Mouse (Mus musculus) liver, embryonic 11.5 days (tissue): Measurements from ENCODE around the gene Galnt12. TPM values are rescaled to one million over a fixed set of nuclear protein-coding genes. Genes with fewer than 3 reads are reported as not detected.

ENCODE experiments used
- ATAC-seq: fragments of 200-750 bp; cut with Nextera tagmentation; replicated peaks from 2 replicates; pipeline ENCODE4 v1.8.0; 2017; ENCODE audit warnings: moderate number of reproducible peaks, mild to moderate bottlenecking, moderate TSS enrichment, moderate library complexity; ENCODE audit not compliant: low FRiP score
- DNase-seq: peaks from one replicate; pipeline ENCODE4 v3.0.0-alpha.2; 2017; ENCODE audit warnings: low spot score
- H3K27ac ChIP-seq: fragments of 300-500 bp; sonication (generic); 2 replicates; pipeline ENCODE4 v1.5.1; 2014; ENCODE audit warnings: mild to moderate bottlenecking, low read depth, low read length, control low read depth
- H3K27me3 ChIP-seq: fragments of 300-500 bp; sonication (generic); replicated peaks from 2 replicates; pipeline ENCODE4 v1.6.1; 2014; ENCODE audit warnings: low read length, mixed read lengths; ENCODE audit not compliant: control insufficient read depth, insufficient read depth
- H3K36me3 ChIP-seq: fragments of 300-500 bp; sonication (generic); 2 replicates; pipeline ENCODE4 v1.6.1; 2014; ENCODE audit warnings: mild to moderate bottlenecking, low read length, moderate library complexity, mixed read lengths; ENCODE audit not compliant: control insufficient read depth, insufficient read depth
- H3K4me1 ChIP-seq: fragments of 300-500 bp; sonication (generic); replicated peaks from 2 replicates; pipeline ENCODE4 v1.6.1; 2014; ENCODE audit warnings: low read length, mixed read lengths; ENCODE audit not compliant: control insufficient read depth, insufficient read depth
- H3K4me2 ChIP-seq: fragments of 300-500 bp; sonication (generic); 2 replicates; pipeline ENCODE4 v1.6.1; 2014; ENCODE audit warnings: mild to moderate bottlenecking, control low read depth, moderate library complexity
- H3K4me3 ChIP-seq: fragments of 300-500 bp; sonication (generic); 2 replicates; pipeline ENCODE4 v1.5.1; 2014; ENCODE audit warnings: low read depth, low read length, control low read depth
- H3K9ac ChIP-seq: fragments of 300-500 bp; sonication (generic); 2 replicates; pipeline ENCODE4 v1.6.1; 2014; ENCODE audit warnings: low read depth, low read length, control low read depth
- H3K9me3 ChIP-seq: fragments of 300-500 bp; sonication (generic); 2 replicates; pipeline ENCODE4 v1.6.1; 2016; ENCODE audit warnings: low read length, inconsistent platforms, mixed read lengths; ENCODE audit not compliant: control insufficient read depth
- WGBS: fragments of 180-500 bp; shearing (Covaris S2); extraction: QIAGEN DNeasy Blood & Tissue Kit; methylation state at CpG from one replicate; pipeline ENCODE4 v1.1.7; 2014; 5-methylcytosine and 5-hydroxymethylcytosine counted together
- polyA plus RNA-seq: library from polyadenylated mRNA; unstranded; fragments of >200 nt; fragmentation: Nextera tagmentation; extraction: Ambion mirVana; gene quantifications from 2 replicates; pipeline ENCODE4 v1.2.1, GENCODE M21; 2014

The Galnt12 gene
- 1.0 and 1.3 TPM in 2 replicates for polyA plus RNA-seq

- 1% methylated on average over 73 of the region's 74 CpGs for WGBS
- no peaks in the 10 kb centered on the region for H3K36me3 ChIP-seq
- H3K9ac ChIP-seq = 0 out of 2 replicates have a peak within 1 kb of the TSS, but pooled peaks have one; percentile 27
- H3K27ac ChIP-seq = no peak within 1 kb of the TSS
- no peak; the same call in 1 of the 2 replicates for ATAC-seq
- peak within 1 kb of the TSS; percentile 61 for H3K4me3 ChIP-seq
- H3K27me3 ChIP-seq = peaks cover 48% of the 10 kb centered on the region
- H3K9me3 ChIP-seq = no peaks in the 10 kb centered on the region
- H3K4me1 ChIP-seq = no peaks in the 10 kb centered on the region
- H3K4me2 ChIP-seq = peak within 1 kb of the TSS; percentile 78
- no peak for DNase-seq
Observed at GRCm38 (mm10) chr4:47091493-47092386, at the start of gene Galnt12. Galnt12 (plus strand) TSS chr4:47091909.

GRCm38 (mm10) chr4:47043866-47044265 is 47.8 kb upstream of the Galnt12 start:
- no peaks in the 10 kb centered on the region for H3K4me1 ChIP-seq
- no peak overlapping the region for H3K4me3 ChIP-seq
- H3K9ac ChIP-seq = no peak overlapping the region

GRCm38 (mm10) chr4:47046974-47047373 is 44.7 kb upstream of the Galnt12 start:
- DNase-seq = no peak
- WGBS = 81% methylated on average over 6 of the region's 6 CpGs
- no peak overlapping the region for H3K27ac ChIP-seq

More at GRCm38 (mm10) chr4:47043866-47044265, 47.8 kb upstream of the Galnt12 start:
- Histone ChIP-seq H3K9me3 (no peaks in the 10 kb centered on the region), H3K27ac (no peak overlapping the region), H3K4me2 (no peak overlapping the region), H3K36me3 (no peaks in the 10 kb centered on the region), H3K27me3 (no peaks in the 10 kb centered on the region)
- 84% methylated on average over 9 of the region's 9 CpGs for WGBS
- DNase-seq (no peak), ATAC-seq (no peak)

GRCm38 (mm10) chr4:47047765-47048164 is 43.9 kb upstream of the Galnt12 start:
- WGBS = 72% methylated on average over 4 of the region's 4 CpGs
- Histone ChIP-seq H3K9me3 (no peaks in the 10 kb centered on the region), H3K9ac (no peak overlapping the region), H3K27me3 (peaks cover 18% of the 10 kb centered on the region), H3K4me2 (no peak overlapping the region), H3K36me3 (no peaks in the 10 kb centered on the region), H3K4me3 (no peak overlapping the region), H3K27ac (no peak overlapping the region), H3K4me1 (peaks cover 6% of the 10 kb centered on the region; the same call in 1 of the 2 replicates)
- ATAC-seq = no peak
- DNase-seq = no peak

More at GRCm38 (mm10) chr4:47046974-47047373, 44.7 kb upstream of the Galnt12 start:
- Histone ChIP-seq H3K9ac (no peak overlapping the region), H3K27me3 (peaks cover 13% of the 10 kb centered on the region), H3K9me3 (no peaks in the 10 kb centered on the region), H3K4me2 (no peak overlapping the region), H3K4me3 (no peak overlapping the region), H3K36me3 (no peaks in the 10 kb centered on the region), H3K4me1 (peaks cover 6% of the 10 kb centered on the region; the same call in 1 of the 2 replicates)
- no peak for ATAC-seq

GRCm38 (mm10) chr4:47049216-47049615 is 42.5 kb upstream of the Galnt12 start:
- Histone ChIP-seq H3K4me2 (no peak overlapping the region), H3K27me3 (peaks cover 29% of the 10 kb centered on the region), H3K36me3 (no peaks in the 10 kb centered on the region), H3K4me1 (peaks cover 6% of the 10 kb centered on the region; the same call in 1 of the 2 replicates), H3K27ac (no peak overlapping the region), H3K4me3 (no peak overlapping the region), H3K9me3 (no peaks in the 10 kb centered on the region), H3K9ac (no peak overlapping the region)
- ATAC-seq (no peak), DNase-seq (no peak)
- 92% methylated on average over 16 of the region's 16 CpGs for WGBS

GRCm38 (mm10) chr4:47050167-47050566 is 41.5 kb upstream of the Galnt12 start:
- H3K27me3 ChIP-seq = peaks cover 31% of the 10 kb centered on the region
- H3K4me2 ChIP-seq = no peak overlapping the region
- H3K27ac ChIP-seq = no peak overlapping the region
- peaks cover 6% of the 10 kb centered on the region; the same call in 1 of the 2 replicates for H3K4me1 ChIP-seq
- no peak overlapping the region for H3K4me3 ChIP-seq
- no peak for ATAC-seq
- 0% methylated on average over 1 of the region's 1 CpGs for WGBS
- no peaks in the 10 kb centered on the region for H3K9me3 ChIP-seq
- DNase-seq = peak; percentile 74
- no peak overlapping the region for H3K9ac ChIP-seq
- no peaks in the 10 kb centered on the region for H3K36me3 ChIP-seq

- Histone ChIP-seq H3K9ac (no peak overlapping the region), H3K27me3 (peaks cover 37% of the 10 kb centered on the region), H3K36me3 (no peaks in the 10 kb centered on the region), H3K9me3 (no peaks in the 10 kb centered on the region), H3K27ac (no peak overlapping the region), H3K4me1 (peaks cover 6% of the 10 kb centered on the region; the same call in 1 of the 2 replicates), H3K4me3 (no peak overlapping the region), H3K4me2 (no peak overlapping the region)
- ATAC-seq = no peak
- 14% methylated on average over 10 of the region's 10 CpGs for WGBS
- DNase-seq = no peak
Observed at GRCm38 (mm10) chr4:47050642-47051381, 40.9 kb upstream of the Galnt12 start.

GRCm38 (mm10) chr4:47051905-47052304 is 39.8 kb upstream of the Galnt12 start:
- Histone ChIP-seq H3K36me3 (no peaks in the 10 kb centered on the region), H3K27me3 (peaks cover 48% of the 10 kb centered on the region), H3K4me3 (no peak overlapping the region), H3K4me2 (no peak overlapping the region), H3K27ac (no peak overlapping the region), H3K9me3 (no peaks in the 10 kb centered on the region), H3K4me1 (peaks cover 8% of the 10 kb centered on the region), H3K9ac (no peak overlapping the region)
- DNase-seq (no peak), ATAC-seq (no peak)
- WGBS = 59% methylated on average over 9 of the region's 9 CpGs
